Mouse (Mus musculus) layer of hippocampus, postnatal 14 days (tissue): ENCODE data around the gene Fndc4. TPM values are rescaled to one million over a fixed set of nuclear protein-coding genes. Genes with fewer than 3 reads are reported as not detected.

Source experiments
- DNase-seq, 2 experiments: peaks; one replicate each; pipeline ENCODE4 v3.0.0; 2021 to 2022; ENCODE audit warnings: low spot score in 2 of 2, mixed read lengths in 1 of 2
- total RNA-seq, 2 experiments: library from RNA; stranded (reverse); gene quantifications; 2 replicates each; pipeline ENCODE4 v1.2.3; 2021

Gene Fndc4
- total RNA-seq, 2 experiments from 2014 or later, result 160 to 164 TPM

DNA sequence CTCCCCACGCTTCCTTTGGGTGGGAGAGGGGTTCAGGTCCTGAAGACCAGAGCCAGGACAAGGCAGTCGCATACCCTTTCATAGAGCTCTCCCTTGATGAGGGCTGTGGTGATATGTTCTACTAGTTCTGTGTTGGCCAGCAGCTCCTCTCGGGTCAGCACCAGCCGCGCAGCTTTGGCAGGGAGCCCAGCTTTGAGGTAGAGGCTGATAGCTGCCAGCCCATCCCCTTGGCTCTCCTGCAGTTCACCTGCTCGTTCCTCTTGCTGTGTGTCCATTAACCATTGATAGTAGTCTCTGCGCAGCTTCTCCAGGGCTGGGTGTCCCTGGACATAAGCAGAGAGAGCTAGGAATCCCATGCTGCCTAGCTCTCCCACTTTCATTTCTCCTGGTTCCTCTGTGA lies 29.8 kb downstream of the Fndc4 start:
- DNase-seq, result no peak

DNA sequence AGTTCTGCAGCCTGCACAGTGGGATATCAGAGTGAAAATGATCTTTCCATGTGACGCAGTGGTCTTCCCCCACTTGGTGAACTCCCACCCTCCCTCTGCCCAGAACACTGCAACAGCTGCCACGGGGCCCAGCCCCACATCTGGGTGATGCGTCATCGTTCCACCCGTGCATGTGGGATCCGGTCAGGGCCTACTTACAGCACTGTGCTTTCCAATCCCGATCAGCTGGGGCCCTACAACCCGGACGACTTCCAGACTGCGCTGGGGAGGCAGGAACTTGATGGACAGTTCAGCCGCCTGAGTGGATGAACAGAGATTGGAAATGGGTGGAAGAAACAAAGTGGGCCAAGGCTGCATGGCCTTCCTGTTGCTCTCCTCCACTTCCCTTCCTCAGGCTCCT lies 38.3 kb downstream of the Fndc4 start:
- DNase-seq, result no peak

DNA sequence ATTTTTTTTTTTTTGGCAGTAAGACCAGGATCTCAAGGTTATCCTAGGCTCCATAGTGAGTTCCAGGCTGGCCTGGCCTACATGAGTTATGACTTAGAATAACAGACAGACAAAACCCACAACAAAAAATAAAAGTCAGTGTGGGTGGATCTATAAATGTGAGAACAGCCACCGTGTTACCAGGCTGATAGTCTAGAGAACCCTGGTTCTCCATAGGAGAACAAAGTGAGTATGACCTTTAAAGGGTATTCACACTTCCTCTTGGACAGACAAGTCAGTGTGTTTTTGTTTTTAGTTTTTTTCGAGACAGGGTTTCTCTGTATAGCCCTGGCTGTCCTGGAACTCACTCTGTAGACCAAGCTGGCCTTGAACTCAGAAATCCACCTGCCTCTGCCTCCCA lies 39.9 kb downstream of the Fndc4 start:
- DNase-seq, result no peak

DNA sequence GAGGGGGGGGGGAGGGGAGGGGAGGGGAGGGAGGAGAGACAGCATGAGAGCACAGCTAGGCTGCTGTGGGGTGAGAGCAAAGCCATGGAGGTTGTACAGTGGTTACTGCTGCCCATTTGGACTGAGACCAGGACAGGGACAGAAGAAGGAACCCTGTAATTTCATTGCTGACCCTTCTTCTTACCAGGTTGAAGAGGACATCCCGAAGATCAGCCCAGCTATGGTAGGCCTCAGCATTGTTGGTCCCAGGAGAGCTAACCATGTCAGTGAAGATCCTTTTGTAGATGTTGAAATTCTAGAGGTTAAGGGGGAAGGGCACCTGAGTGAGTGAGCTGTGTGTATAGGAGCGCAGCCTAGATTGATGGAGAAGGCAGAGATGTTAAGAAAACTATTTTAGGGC lies 40.5 kb downstream of the Fndc4 start:
- no peak for DNase-seq

DNA sequence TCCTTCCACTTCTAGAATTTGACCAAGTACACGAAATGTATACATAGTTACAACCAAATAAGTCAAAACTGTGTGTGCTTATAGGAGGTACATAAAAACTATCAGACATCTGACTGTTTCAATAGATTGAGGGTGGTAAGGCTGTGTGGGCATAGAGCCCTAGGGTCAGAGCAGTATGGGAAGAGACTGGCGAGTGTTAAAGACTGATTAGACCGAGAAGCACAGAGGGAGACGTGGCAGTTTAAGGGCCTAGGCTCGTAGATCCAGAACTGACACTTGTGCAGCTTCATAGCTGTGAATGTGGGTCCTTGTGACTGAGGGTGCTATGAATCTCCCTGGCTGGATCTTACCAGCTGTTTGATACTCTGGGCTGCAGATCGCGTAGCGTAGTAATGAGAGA lies 41.0 kb downstream of the Fndc4 start:
- no peak for DNase-seq

DNA sequence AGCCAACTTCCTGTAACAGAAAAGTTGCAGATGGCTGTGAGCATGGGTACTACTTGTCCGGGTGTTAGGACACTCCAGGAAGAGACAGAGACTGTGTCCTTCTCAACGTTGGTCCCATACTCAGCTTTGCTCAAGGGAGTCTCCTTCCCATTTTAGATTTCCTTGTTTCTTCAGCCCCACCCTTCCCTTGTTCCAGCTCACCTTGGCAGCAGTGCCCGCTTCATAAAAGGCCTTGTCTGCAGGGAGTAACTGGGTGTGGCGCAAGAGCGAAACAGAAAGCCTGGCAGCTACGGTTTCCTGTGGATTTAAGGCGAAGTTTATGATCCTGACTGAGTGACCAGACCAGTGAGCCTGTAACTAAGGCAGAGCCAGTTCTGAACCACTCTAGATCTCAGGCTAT lies 41.4 kb downstream of the Fndc4 start:
- DNase-seq, result no peak

DNA sequence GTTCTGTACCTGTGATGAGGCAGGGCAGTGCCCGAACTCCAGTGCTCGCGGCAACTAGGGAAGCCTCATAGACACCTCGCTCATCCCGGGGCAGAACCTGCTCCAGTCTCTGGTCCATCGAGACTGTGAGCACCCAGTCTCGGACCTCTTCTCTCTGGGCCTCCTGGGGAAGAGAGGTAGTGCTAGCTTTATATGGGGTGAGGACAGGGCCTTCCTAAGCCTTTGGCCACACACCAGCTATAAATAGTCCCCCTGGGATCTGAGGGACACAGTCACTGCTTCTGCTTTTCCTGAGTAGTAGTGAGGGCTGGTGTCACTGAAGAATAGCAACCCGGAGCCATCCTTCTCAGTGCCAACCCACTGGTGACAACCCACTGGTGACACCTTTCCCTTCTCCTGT lies 42.1 kb downstream of the Fndc4 start:
- no peak for DNase-seq

DNA sequence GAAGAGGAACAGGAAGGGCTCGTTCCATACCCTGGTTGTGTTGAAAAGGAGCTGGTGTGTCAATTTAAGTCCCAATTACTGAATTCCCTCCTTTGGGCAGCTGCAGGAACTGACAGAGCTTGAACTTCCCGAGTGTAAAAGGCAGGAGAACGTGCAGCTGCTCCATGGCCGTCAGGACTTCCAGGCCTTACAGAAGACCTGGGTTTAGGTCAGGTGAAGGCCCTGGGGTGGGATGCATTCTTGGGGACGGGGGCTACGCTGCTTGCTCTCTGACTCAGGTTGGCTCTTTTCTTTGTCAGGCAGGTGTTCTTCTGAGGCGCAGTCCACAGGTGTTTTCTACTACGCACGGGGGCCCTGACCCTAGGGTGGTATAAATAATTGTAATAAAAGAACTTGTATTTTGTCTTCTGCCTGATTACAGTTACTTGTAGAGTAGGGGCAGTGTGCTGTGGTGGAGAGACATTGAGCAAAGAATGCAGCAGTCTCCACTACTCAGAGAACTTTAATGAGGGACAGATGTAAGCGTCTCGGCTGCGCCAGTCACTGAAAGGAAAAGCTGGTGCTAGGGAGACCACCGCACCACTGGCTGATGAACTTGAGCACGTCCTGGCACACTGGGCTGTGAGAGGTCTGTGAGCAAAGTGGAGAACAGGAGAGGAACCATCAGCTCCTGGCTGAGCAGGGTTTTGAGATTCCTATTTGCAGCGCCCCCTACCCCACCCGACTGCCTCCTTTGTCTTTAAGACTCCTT lies 42.9 kb downstream of the Fndc4 start:
- DNase-seq, result no peak

DNA sequence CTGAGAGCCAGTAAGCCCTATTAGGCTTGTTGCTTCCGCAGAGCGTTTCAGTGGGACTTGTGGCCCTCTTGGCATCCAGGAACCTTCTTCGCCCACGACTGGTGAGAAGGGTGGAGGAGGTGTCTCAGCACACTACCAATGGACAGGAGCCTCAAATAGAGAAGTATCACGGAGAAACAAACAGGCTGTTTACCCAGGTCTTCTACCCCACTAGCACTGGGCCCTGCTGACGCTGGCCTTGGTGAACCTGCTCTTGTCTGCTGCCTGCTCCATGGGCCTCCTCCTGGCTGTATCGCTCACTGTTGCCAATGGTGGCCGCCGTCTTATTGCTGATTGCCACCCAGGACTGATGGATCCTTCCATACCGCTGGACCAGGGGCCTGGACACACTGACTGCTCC lies 43.7 kb downstream of the Fndc4 start:
- no peak for DNase-seq

DNA sequence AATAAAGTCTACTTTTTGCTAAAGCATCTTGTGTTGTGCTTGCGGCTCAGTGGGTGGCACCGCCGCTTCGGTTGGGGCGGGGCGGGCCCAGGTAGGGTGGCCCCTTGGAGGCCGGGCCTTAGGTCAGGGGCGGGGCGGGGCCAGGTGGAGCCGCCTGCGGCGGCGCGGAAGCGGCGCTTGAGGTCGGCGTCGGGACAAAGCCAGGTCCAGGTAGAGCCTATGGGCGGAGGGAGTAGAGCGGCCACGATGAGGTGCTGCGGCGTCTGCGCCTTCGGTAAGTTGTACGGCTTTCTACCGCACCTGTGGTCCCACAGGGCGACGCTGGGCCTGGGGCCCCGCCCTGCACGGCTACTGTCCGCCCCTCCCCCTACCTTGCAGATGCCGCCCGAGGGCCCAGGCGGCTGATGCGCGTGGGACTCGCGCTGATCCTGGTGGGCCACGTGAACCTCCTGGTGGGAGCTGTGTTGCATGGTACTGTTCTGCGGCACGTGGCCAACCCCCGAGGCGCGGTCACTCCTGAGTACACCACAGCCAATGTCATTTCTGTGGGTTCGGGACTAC lies 44.3 kb downstream of the Fndc4 start, which contains the start of gene Krtcap3:
Krtcap3 (plus strand) TSS at position 151 of the 561 bp plus-strand sequence.
- DNase-seq, result peak in 1 of 2 experiments; percentile 22

DNA sequence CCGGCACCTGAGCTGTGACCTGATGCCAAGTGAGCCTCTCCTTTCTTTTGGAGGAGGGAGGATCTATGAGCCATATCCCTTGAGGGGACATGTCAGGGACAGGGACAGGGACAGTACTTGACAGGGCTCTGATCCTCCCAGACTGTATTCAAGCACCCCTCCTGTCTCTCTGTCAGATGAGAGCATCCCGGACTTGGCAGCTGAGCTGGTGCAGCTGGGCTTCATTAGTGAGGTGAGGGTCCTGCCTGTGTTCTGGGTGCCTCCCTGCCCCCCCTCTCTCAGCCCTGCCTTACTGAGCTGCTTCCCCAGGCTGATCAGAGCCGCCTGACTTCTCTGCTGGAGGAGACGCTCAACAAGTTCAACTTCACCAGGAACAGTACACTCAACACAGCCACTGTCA lies 45.2 kb downstream of the Fndc4 start:
- DNase-seq, result no peak

Other genes starting within 250 kb of the Fndc4 start
- gene Atraid, start 247.8 kb downstream of the Fndc4 start, total RNA-seq, result 10 to 100 TPM; 73.9 to 86.6 TPM
- 10 to 100 TPM; 12.4 to 13.3 TPM for gene Slc5a6, start 247.2 kb downstream of the Fndc4 start, total RNA-seq
- 10 to 100 TPM; 15.6 to 17.5 TPM for gene Cad, start 241.3 kb downstream of the Fndc4 start, total RNA-seq
- not detected for gene Dnajc5g, start 189.8 kb downstream of the Fndc4 start, total RNA-seq
- 10 to 100 TPM; 56.9 to 61.1 TPM for gene Slc30a3, start 187.8 kb downstream of the Fndc4 start, total RNA-seq
- gene Trim54, start 179.4 kb downstream of the Fndc4 start, total RNA-seq, result not detected
- not detected for gene Ucn, start 157.3 kb downstream of the Fndc4 start, total RNA-seq
- 10 to 100 TPM; 41.3 to 46.9 TPM for gene Mpv17, start 141.8 kb downstream of the Fndc4 start, total RNA-seq
- gene Gm29609, start 116.2 kb downstream of the Fndc4 start, total RNA-seq, result 1 to 10 TPM; 1.2 to 4.2 TPM
- 10 to 100 TPM; 61.2 to 64.7 TPM for gene Gtf3c2, start 115.9 kb downstream of the Fndc4 start, total RNA-seq
- gene Snx17, start 102.9 kb downstream of the Fndc4 start, total RNA-seq, result 10 to 100 TPM; 79.5 to 80.3 TPM
- gene Eif2b4, start 102.7 kb downstream of the Fndc4 start, total RNA-seq, result 10 to 100 TPM; 48.1 to 55.2 TPM
- gene Zfp513, start 93.8 kb downstream of the Fndc4 start, total RNA-seq, result 10 to 100 TPM; 25.5 to 31.3 TPM
- 10 to 100 TPM; 84.9 to 85.7 TPM for gene Ppm1g, start 75.4 kb downstream of the Fndc4 start, total RNA-seq
- 10 to 100 TPM; 77.7 to 79.7 TPM for gene Nrbp1, start 55.2 kb downstream of the Fndc4 start, total RNA-seq
- not detected for gene Gm9970, start 54.8 kb downstream of the Fndc4 start, total RNA-seq
- gene Krtcap3, start 44.4 kb downstream of the Fndc4 start, total RNA-seq, result 1 to 10 TPM; 1.3 to 1.9 TPM
- gene Ift172, start 5.0 kb downstream of the Fndc4 start, total RNA-seq, result 10 to 100 TPM; 76.4 to 83.3 TPM
- gene Gckr, start 1.4 kb upstream of the Fndc4 start, total RNA-seq, result under 1 TPM; 0.21 to 0.53 TPM
- gene Zfp512, start 156.4 kb upstream of the Fndc4 start, total RNA-seq, result 10 to 100 TPM; 41.6 to 46.0 TPM
- under 1 TPM; 0.16 to 0.21 TPM for gene 4930548H24Rik, start 189.7 kb upstream of the Fndc4 start, total RNA-seq
- gene Gpn1, start 198.7 kb upstream of the Fndc4 start, total RNA-seq, result 10 to 100 TPM; 29.7 to 30.4 TPM
- 10 to 100 TPM; 51.5 to 53.4 TPM for gene Slc4a1ap, start 230.9 kb upstream of the Fndc4 start, total RNA-seq
- gene Supt7l, start 231.7 kb upstream of the Fndc4 start, total RNA-seq, result 10 to 100 TPM; 17.5 to 17.7 TPM